8 mouse cellular contexts compared by ENCODE assay signal in the genomic region with DNA sequence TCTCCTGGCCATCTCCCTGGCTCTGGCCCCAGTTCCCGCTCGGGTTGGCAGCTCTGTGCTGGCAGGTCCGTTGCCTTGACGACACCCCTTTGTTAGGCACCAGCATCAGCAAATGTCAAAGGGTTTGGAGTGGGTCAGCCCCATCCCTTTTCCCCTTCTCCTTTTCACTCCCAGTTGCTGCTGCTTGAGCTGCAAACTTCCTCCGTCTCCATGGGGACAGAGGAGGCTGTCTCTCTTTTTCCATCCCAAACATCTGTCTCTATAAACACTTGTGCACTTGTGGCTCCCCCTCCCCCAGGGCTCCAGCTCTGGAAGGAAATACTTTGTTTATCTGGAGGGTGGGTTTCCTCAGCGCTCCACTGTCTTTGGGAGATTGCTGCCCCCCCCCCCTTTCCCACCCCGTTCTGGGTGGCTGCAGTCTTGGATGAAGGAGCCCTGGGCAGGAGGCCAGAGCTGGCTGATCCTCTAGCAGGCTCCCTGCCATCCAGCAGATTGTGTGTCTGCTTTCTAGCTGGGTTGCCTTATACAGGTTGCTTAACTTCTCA. TPM values are rescaled to one million over a fixed set of nuclear protein-coding genes. Genes with fewer than 3 reads are reported as not detected.
DNase-seq lines count a peak whose midpoint lies in the region; ATAC-seq and TF ChIP-seq lines count a peak whose summit lies in the region.

No protein-coding gene starts in this region.

- WGBS in hindbrain, embryonic 13.5 days: 0% methylated on average over 7 of the region's 7 CpGs

- H3K27ac ChIP-seq in gastrocnemius, adult 2 months: peak overlapping the region; percentile 85
- peak overlapping the region; percentile 72 for H3K27ac ChIP-seq in hindbrain, embryonic 13.5 days

- peak overlapping the region; percentile 16 for H3K4me2 ChIP-seq in hindbrain, embryonic 13.5 days

- TF ChIP-seq CTCF in gastrocnemius, adult 2 months (IDR thresholded peaks at IDR 0.05): no peak

- H3K9ac ChIP-seq in hindbrain, embryonic 13.5 days: peak overlapping the region; percentile 3; the same call in 1 of the 2 replicates

- peak; percentile 79 for DNase-seq in R1 (ENCODE audit: low read depth, low spot score)
- peak; percentile 96 to 97 for DNase-seq in cerebellum, postnatal 10 days
- peak; percentile 94 for DNase-seq in gastrocnemius, adult 2 months
- peak; percentile 55 to 69 for DNase-seq in layer of hippocampus, postnatal 36 days
- peak; percentile 92 for DNase-seq in lung, postnatal 25 days (ENCODE audit: low spot score)
- DNase-seq in right cerebral cortex, postnatal 25 days: peak; percentile 56

- ATAC-seq in hindbrain, embryonic 13.5 days (ENCODE audit: low FRiP score): peak; percentile 89
- ATAC-seq in CD4-positive, CD25-positive, alpha-beta regulatory T cell, adult 4 months: no peak

- peak overlapping the region; percentile 42 for H3K4me3 ChIP-seq in gastrocnemius, adult 2 months
- H3K4me3 ChIP-seq in hindbrain, embryonic 13.5 days: no peak overlapping the region

- intact Hi-C loops in gastrocnemius, adult 2 months (cut with DNase I): no loop called here

- H3K27me3 ChIP-seq in hindbrain, embryonic 13.5 days: peaks cover 26% of the 10 kb centered on the region

- no peaks in the 10 kb centered on the region for H3K9me3 ChIP-seq in hindbrain, embryonic 13.5 days

- H3K36me3 ChIP-seq in hindbrain, embryonic 13.5 days: no peaks in the 10 kb centered on the region

- H3K4me1 ChIP-seq in hindbrain, embryonic 13.5 days (replicated peaks): peaks cover 47% of the 10 kb centered on the region

RNA-seq across cellular contexts. Expression of a gene that starts 30.0 kb away (rescaled TPM):
- total RNA-seq in gastrocnemius, adult 2 months (2021): 10 to 100 TPM in 1 of 2 experiments, 1 to 10 TPM in 1; 1.7 to 10.1 TPM
- polyA plus RNA-seq in hindbrain, embryonic 13.5 days (2015; fragmentation: Nextera tagmentation; extraction: Ambion mirVana): 8.3 and 8.8 TPM in 2 replicates
- total RNA-seq in layer of hippocampus, postnatal 36 days (2021): 1 to 10 TPM; 1.3 to 1.4 TPM
- polyA plus RNA-seq in CD4-positive, CD25-positive, alpha-beta regulatory T cell, adult 4 months (2017; shearing (Covaris generic)): 10 to 100 TPM; 34.4 to 35.5 TPM

RNA-seq across cellular contexts. Expression of a gene that starts 46.3 kb away (rescaled TPM):
- 10 to 100 TPM; 17.2 to 18.0 TPM for total RNA-seq in gastrocnemius, adult 2 months (2021)
- polyA plus RNA-seq in hindbrain, embryonic 13.5 days (2015; fragmentation: Nextera tagmentation; extraction: Ambion mirVana): 47.4 and 47.6 TPM in 2 replicates
- total RNA-seq in layer of hippocampus, postnatal 36 days (2021): 10 to 100 TPM; 75.1 to 79.4 TPM
- 10 to 100 TPM; 34.3 to 38.8 TPM for polyA plus RNA-seq in CD4-positive, CD25-positive, alpha-beta regulatory T cell, adult 4 months (2017; shearing (Covaris generic))

Comparison
In these comparisons a context has a peak if more than half of its experiments do, and no peak if none do; other contexts are left out.
1. RNA of a gene that starts 46.3 kb away (total RNA-seq): 75.1 to 79.4 TPM in layer of hippocampus, postnatal 36 days; 17.2 to 18.0 TPM in gastrocnemius, adult 2 months; every median in the first group is over 4 times any median in the second.
2. Peak in every context shown above with its lines, with median percentiles within 50 percentile points of each other: DNase-seq.